ENCODE assay signal across 8 mouse cellular contexts in the genomic region with DNA sequence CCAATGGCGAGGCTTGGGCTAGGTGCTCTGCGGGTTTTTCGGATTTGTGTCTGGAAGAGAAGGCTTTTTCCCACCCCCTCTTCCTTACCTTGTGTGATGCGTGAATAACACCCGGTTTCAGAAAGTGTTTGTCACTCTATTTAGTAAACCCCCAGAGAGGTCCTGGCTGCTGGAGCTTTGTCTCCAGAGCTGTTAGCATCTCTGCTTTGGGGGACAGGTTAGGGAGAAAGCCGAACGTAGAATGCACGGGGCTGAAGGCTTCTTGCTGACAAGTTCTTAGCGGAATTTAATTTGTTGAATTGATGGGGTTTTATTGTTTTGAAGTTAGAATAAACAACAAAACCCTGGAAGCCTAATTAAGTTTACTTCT. TPM values are rescaled to one million over a fixed set of nuclear protein-coding genes. Genes with fewer than 3 reads are reported as not detected.
DNase-seq lines count a peak whose midpoint lies in the region; ATAC-seq and TF ChIP-seq lines count a peak whose summit lies in the region.

No protein-coding gene starts in this region.

- H3K9ac ChIP-seq in midbrain, postnatal 0 days (replicated peaks; ENCODE audit: low read length, poor library complexity, severe bottlenecking): peak overlapping the region; percentile 80

- no peak for DNase-seq in layer of hippocampus, adult 2 months (ENCODE audit: low spot score in 2 of 2)
- DNase-seq in layer of hippocampus, adult 9-11 months: no peak
- no peak for DNase-seq in midbrain, postnatal 0 days (ENCODE audit: low spot score)
- DNase-seq in frontal cortex, postnatal 36 days (ENCODE audit: low spot score in 2 of 2): no peak
- no peak for DNase-seq in adrenal gland, postnatal 36 days
- DNase-seq in cerebellum, postnatal 4 days (ENCODE audit: low spot score in 2 of 2): no peak

- ATAC-seq in inflammation-experienced regulatory T-cells, adult 6 months: peak; percentile 29
- peak; percentile 75 for ATAC-seq in midbrain, postnatal 0 days (ENCODE audit: low FRiP score)

- TF ChIP-seq POLR2A in cortical plate, adult 2 months (IDR thresholded peaks at IDR 0.05; ENCODE audit: extremely low read depth, insufficient read depth, low read length): no peak

- H3K27ac ChIP-seq in layer of hippocampus, adult 2 months: peak overlapping the region; percentile 87
- peak overlapping the region; percentile 83 for H3K27ac ChIP-seq in cortical plate, adult 2 months (ENCODE audit: insufficient read depth, low read length)
- peak overlapping the region; percentile 87 for H3K27ac ChIP-seq in midbrain, postnatal 0 days (ENCODE audit: low read depth, low read length)

- H3K4me2 ChIP-seq in midbrain, postnatal 0 days (ENCODE audit: low read depth, low read length, poor library complexity, severe bottlenecking): peak overlapping the region; percentile 67

- WGBS in midbrain, postnatal 0 days: 0% methylated on average over 9 of the region's 9 CpGs

- peak overlapping the region; percentile 95 for H3K4me3 ChIP-seq in layer of hippocampus, adult 2 months
- H3K4me3 ChIP-seq in cortical plate, adult 2 months (ENCODE audit: insufficient read depth, low read length): peak overlapping the region; percentile 95
- H3K4me3 ChIP-seq in midbrain, postnatal 0 days (ENCODE audit: low read depth, low read length): peak overlapping the region; percentile 85

- no peaks in the 10 kb centered on the region for H3K27me3 ChIP-seq in midbrain, postnatal 0 days (ENCODE audit: insufficient read depth, low read length)

- H3K9me3 ChIP-seq in midbrain, postnatal 0 days (ENCODE audit: low read length): no peaks in the 10 kb centered on the region

- TF ChIP-seq CTCF in layer of hippocampus, adult 2 months (conservative IDR thresholded peaks at IDR 0.05): no peak
- TF ChIP-seq CTCF in cortical plate, adult 2 months (IDR thresholded peaks at IDR 0.05; ENCODE audit: extremely low read depth, insufficient read depth, low read length): no peak
- no peak for TF ChIP-seq CTCF in midbrain, postnatal 0 days (IDR thresholded peaks at IDR 0.05)

- no peaks in the 10 kb centered on the region for H3K4me1 ChIP-seq in cortical plate, adult 2 months (ENCODE audit: control insufficient read depth, insufficient read depth, low read length)
- no peaks in the 10 kb centered on the region for H3K4me1 ChIP-seq in midbrain, postnatal 0 days (ENCODE audit: insufficient read depth, low read length)

- no peaks in the 10 kb centered on the region for H3K36me3 ChIP-seq in midbrain, postnatal 0 days (ENCODE audit: insufficient read depth, low read length)

RNA-seq across cellular contexts. Expression of a gene that starts 8.0 kb away (rescaled TPM):
- 10 to 100 TPM; 10.7 to 11.9 TPM for total RNA-seq in layer of hippocampus, adult 2 months (2021)
- 11.2 and 12.5 TPM in 2 replicates for polyA plus RNA-seq in cortical plate, adult 2 months (2012; rRNA removed)
- 10 to 100 TPM; 14.8 to 15.4 (median 15.3) TPM for polyA plus RNA-seq in inflammation-experienced regulatory T-cells, adult 6 months (2017; shearing (Covaris generic))
- 10.7 and 12.7 TPM in 2 replicates for total RNA-seq in midbrain, postnatal 0 days (2014; rRNA removed)
- polyA plus RNA-seq in midbrain, postnatal 0 days (2015; fragmentation: Nextera tagmentation; extraction: Ambion mirVana): 6.8 and 7.3 TPM in 2 replicates
- total RNA-seq in adrenal gland, postnatal 36 days (2021): 10 to 100 TPM in 1 of 2 experiments, 1 to 10 TPM in 1; 9.5 to 11.2 TPM

RNA-seq across cellular contexts. Expression of a gene that starts 41.9 kb away (rescaled TPM):
- 1 to 10 TPM; 2.1 to 2.9 TPM for total RNA-seq in layer of hippocampus, adult 2 months (2021)
- 2.1 and 2.5 TPM in 2 replicates for polyA plus RNA-seq in cortical plate, adult 2 months (2012; rRNA removed)
- 1 to 10 TPM in 2 of 3 experiments, under 1 TPM in 1; 0.79 to 2.3 (median 1.3) TPM for polyA plus RNA-seq in inflammation-experienced regulatory T-cells, adult 6 months (2017; shearing (Covaris generic))
- 2.7 and 3.7 TPM in 2 replicates for total RNA-seq in midbrain, postnatal 0 days (2014; rRNA removed)
- 1.3 and 1.6 TPM in 2 replicates for polyA plus RNA-seq in midbrain, postnatal 0 days (2015; fragmentation: Nextera tagmentation; extraction: Ambion mirVana)
- 10 to 100 TPM; 11.4 to 11.7 TPM for total RNA-seq in adrenal gland, postnatal 36 days (2021)

RNA-seq across cellular contexts. Expression of a gene that starts 50.6 kb away (rescaled TPM):
- 10 to 100 TPM; 75.5 to 77.0 TPM for total RNA-seq in layer of hippocampus, adult 2 months (2021)
- 98.5 and 114 TPM in 2 replicates for polyA plus RNA-seq in cortical plate, adult 2 months (2012; rRNA removed)
- 10 to 100 TPM; 76.9 to 94.8 (median 81.5) TPM for polyA plus RNA-seq in inflammation-experienced regulatory T-cells, adult 6 months (2017; shearing (Covaris generic))
- total RNA-seq in midbrain, postnatal 0 days (2014; rRNA removed): 66.4 and 71.1 TPM in 2 replicates
- polyA plus RNA-seq in midbrain, postnatal 0 days (2015; fragmentation: Nextera tagmentation; extraction: Ambion mirVana): 72.3 and 74.4 TPM in 2 replicates
- 10 to 100 TPM; 59.2 to 65.3 TPM for total RNA-seq in adrenal gland, postnatal 36 days (2021)
